Mouse (Mus musculus): ENCODE results near the gene Hs6st2.

Gene Hs6st2

GRCm38 (mm10) chrX:51585444-51585843 is 96.2 kb downstream of the Hs6st2 start:
- no peak for DNase-seq (ENCODE audit: low read depth, low spot score)

DNA sequence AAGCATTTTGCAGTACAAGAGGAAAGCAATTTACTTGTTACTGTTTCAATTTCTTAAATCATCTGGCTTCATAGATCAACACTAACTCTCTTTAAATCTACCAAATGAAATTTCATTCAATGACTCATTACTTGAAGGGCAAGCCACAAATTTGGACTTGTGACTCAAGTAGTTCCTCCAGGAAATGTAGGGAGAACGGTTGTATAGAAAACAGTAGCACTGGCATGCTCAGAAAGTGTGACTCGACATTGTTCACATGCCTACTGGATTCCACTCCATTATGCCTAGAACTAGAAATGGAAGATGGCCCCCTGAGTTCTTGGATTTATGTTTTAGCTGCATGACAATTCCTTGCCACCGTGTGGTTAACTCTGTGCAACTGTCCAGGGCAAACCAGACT is 100.0 kb downstream of the Hs6st2 start:
- DNase-seq (ENCODE audit: low read depth, low spot score) = peak; percentile 59

GRCm38 (mm10) chrX:51561880-51562279 is 119.8 kb downstream of the Hs6st2 start:
- no peak for DNase-seq (ENCODE audit: low read depth, low spot score)

DNA sequence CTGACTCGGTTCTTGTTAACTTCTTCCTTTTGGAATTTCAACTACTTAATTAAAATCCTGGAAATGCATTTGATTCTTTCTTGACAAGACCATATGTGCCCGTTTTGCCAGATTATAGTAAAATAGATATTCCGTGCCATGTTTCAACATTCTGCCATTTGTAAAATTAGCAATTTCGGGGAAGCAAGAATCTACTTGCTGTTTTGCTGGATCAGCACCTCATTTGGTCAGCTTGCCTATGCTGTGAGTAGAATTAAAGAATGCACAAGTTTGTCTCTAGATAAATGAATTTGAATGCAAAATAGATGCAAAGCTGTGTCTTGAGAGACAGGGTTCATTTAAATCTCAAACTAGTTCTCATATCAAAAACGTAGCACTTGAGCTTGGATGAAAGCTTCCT is 142.0 kb downstream of the Hs6st2 start:
- DNase-seq (ENCODE audit: low read depth, low spot score) = no peak

GRCm38 (mm10) chrX:51537082-51537481 is 144.6 kb downstream of the Hs6st2 start:
- DNase-seq (ENCODE audit: low read depth, low spot score) = peak; percentile 27

- DNase-seq (ENCODE audit: low read depth, low spot score) = no peak
These were observed 146.4 kb downstream of the Hs6st2 start for GRCm38 (mm10) chrX:51535226-51535625.

DNA sequence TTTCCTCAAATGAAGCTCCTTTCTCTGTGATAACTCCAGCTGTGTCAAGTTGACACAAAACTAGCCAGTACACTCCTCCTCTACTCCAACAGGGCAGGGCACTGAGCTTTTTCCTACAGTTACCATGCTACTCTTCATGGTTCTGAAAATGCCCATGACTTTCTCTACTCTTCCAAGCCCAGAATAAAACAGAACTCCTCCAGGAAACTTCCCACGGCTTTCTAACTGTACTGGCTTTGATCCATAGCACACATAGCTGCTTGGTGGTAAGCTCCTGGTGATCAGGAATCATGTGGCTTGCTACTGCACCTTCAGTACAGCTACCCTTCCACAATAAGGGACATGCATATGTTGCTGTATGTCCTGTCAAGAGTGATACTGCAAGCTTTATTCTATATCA is 150.5 kb downstream of the Hs6st2 start:
- no peak for DNase-seq (ENCODE audit: low read depth, low spot score)

- DNase-seq (ENCODE audit: low read depth, low spot score) = peak; percentile 63
These were observed 153.1 kb downstream of the Hs6st2 start for GRCm38 (mm10) chrX:51528601-51529000.

DNA sequence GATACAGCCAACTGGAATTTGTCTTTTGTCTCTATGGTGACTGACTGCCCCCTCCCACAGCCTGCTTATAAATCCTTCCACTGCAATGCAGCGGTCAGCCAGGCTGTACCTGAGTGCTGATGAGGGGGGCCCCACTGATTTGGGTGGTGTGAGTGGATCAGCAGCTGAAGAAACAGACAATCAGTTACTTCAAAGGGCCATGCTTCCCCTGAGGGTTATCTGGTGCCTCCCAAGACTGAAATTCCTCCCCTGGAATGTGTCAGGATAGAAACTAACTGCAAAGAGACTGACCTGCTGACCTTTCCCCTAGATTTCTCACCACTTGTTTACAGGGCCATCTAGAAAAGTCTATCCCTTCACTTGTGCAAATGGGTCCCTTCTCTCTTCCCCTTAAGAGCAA is 166.8 kb downstream of the Hs6st2 start:
- DNase-seq (ENCODE audit: low read depth, low spot score) = peak; percentile 31

DNA sequence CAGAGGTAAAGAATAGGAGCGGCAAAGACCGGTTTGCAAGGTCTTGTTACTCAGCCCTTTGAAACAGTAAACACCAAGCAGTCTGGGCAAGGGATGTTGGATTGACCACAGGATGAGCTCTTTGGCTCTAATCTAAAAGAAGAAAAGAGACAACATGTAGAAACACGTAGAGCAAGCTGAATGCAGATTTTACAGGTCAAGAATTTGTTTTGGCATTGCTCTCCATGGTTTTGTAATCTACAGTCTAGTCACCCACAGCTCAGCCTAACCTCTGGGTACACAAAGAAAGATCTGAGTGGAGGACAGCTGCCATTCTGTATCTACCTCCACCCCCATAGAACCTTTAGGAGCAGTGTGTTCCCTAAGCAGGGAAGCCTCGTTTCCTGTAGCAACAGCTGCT is 175.1 kb downstream of the Hs6st2 start:
- no peak for DNase-seq (ENCODE audit: low read depth, low spot score)

DNA sequence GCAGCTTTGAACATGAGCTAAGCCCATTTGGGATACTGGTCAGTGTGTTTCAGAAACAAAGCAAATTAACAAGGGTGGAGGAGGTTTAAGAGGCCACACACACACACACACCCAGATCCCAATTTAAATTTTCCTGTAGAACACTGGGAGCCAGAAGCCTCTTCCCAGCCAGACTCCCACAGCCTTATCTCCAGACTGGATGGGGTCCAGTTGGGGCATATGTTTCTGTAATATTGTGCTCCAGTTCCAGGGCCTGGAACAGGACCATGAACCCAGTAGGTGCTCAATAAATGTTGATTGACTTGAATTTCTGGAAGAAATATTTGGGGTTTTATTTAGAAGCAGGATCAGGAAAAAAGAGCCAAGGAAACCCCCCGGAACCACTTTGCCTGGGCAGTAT is 176.0 kb downstream of the Hs6st2 start:
- no peak for DNase-seq (ENCODE audit: low read depth, low spot score)

- DNase-seq (ENCODE audit: low read depth, low spot score) = no peak
These were observed 177.7 kb downstream of the Hs6st2 start for GRCm38 (mm10) chrX:51503781-51504471.

- DNase-seq (ENCODE audit: low read depth, low spot score) = peak; percentile 22
These were observed 183.8 kb downstream of the Hs6st2 start for GRCm38 (mm10) chrX:51497831-51498230.

DNA sequence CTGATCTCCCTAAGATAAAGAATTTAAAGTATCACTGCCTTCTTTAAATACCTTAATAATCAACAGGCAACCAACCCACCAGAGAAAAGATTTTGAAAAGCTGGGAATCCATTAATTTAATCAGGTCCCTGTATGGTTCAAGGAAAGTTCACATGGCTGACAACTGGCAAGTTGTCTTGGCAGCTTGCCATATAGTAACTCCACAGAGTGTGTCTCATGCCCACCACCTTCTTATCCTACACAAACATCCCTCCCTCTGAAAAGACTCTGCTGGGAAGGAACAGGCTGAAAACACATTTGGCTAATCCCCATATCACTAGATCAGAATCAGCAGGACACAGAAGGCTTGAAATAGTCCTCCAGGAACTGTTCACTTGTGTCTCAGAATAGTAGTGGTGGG is 193.3 kb downstream of the Hs6st2 start:
- DNase-seq (ENCODE audit: low read depth, low spot score) = no peak

DNA sequence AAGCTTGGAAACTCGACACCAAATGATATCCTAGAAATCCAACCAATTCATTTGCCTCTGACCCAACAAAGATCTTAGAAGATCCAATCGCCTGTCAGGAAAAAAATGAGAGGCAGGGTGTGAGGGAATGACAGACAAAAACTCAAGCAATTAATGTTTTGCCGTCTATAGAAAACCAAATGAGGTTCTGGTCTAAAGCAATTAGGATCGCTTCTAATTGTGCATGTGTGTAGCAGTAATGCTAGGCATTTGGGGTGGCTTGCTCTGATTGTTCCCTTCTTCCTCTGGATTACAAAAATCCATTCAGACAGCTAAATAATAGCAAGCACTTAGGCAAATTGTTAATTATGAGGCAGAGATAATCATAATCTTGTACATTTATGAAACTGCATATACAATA is 212.2 kb downstream of the Hs6st2 start:
- no peak for DNase-seq (ENCODE audit: low read depth, low spot score)

- DNase-seq (ENCODE audit: low read depth, low spot score) = no peak
These were observed 220.2 kb downstream of the Hs6st2 start for GRCm38 (mm10) chrX:51461413-51461812.

DNA sequence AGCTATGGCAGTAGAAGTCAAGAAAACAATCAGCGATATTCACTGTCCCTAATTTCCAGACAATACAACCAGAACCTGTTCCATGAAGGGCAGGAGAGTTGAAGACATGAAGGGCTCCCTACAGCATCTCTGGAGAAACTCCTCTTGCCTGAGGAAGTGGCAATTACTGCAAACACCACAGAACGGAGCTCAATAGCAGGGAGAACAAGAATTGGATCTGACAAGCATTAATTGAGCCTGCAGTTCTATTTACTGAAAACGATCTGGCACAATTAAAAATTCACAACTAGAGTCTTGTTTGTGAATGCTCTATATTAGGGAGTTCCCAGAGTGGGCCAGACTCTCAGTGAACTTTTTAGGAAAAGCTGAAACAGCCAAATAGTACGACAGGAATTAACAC is 238.3 kb downstream of the Hs6st2 start:
- DNase-seq (ENCODE audit: low read depth, low spot score) = no peak

GRCm38 (mm10) chrX:51431706-51432105 is 249.9 kb downstream of the Hs6st2 start:
- DNase-seq (ENCODE audit: low read depth, low spot score) = peak; percentile 84

DNA sequence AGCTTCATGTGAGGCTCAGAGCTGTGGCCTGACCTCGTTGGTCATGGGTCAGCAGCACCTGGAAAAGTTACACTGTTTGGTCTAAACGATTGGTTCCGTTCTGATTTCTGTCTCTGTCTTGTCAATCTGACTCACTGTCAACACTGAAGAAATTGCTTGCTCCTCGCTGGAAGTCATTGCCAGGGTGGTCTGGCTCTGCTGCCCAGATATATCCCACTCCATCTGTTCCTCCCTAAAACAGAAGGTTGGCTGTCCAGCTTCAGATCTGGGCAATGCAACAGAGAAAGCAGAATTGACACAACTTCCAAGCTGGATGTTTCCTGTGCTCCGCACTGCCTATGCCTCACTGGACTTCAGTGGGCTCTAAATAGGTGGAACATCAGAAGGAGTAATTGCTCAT is 256.6 kb downstream of the Hs6st2 start:
- no peak for DNase-seq (ENCODE audit: low read depth, low spot score)

DNA sequence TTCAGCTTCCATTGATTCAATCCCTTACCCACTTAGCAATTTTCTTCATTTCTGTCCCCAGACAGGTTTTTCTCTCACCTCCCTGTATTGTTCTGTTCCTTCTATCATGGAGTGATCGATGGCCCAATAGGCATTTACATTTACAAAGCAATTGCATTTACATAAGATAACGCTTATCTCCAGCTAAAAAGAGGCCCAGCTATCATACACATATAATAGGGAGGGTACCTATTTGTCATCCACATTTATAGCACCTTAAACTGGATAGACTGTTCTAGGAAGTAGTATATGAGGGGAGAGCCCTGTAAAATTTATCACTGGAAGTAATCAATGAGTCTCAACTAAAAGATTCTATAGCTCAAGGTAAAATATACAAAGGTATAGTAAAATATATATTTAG is 271.4 kb downstream of the Hs6st2 start:
- DNase-seq (ENCODE audit: low read depth, low spot score) = no peak

GRCm38 (mm10) chrX:51397457-51397856 is 284.2 kb downstream of the Hs6st2 start:
- peak; percentile 66 for DNase-seq (ENCODE audit: low read depth, low spot score)

DNA sequence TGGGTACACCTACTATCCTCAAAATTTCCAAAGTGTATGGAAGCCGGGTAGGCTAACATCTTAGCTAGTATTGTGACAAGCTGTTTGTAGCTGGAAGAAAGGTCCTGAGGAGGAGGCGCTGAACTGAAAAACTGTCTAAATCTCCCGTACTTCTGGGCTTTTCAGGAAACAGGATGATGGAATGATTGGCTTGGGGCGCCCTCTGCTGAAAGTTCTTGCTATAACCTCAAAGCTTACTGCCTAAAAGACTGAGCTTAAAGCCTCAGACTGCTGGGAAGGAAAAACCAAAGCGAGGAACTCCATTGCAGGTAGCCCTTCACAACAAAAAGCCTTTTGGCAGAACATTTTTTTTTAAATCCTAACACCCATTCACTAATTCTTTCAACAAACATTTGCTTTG is 307.0 kb downstream of the Hs6st2 start:
- DNase-seq (ENCODE audit: low read depth, low spot score) = peak; percentile 87

DNA sequence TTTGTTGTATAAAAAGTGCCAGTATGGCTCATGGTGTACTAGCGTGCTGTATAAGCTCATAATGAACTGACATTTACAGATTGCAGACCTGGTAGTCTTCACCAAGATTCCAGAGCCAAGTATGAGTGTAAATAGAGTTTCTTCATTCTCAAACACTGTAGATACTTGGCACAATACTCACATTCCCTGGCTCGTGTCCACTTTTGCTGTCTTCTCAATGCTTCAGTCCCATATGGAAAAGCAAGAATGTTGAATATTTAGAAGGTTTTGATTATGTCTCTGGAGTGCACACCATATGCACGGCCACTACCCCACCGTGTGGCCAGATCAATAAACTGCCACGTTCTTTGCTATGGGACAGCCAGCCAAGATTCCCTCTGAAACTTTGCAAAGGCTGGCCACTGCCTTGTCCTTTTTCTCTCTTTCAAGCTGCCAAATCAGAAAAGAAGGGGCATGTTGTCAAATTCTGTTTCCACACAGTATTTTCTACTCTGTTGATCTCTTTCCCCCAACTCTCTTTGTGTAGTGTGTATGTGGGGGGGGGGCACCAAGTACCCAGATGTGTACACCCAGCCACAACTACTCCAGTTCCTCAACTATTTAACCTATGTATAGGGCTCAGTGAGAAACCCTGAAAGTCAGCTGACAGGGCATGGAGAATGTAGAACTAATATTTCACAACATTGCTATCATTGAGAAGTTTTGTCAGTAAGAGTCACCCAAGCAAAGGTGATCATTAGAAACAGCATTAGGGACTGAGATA is 309.0 kb downstream of the Hs6st2 start:
- DNase-seq (ENCODE audit: low read depth, low spot score) = peak; percentile 80
